Mouse (Mus musculus) 3T3-L1 (cell line): ENCODE data around the gene Fam76b.
"Not testable (repeated sequence)": the region's sequence is repeated elsewhere in the genome, so short reads cannot be mapped to it uniquely, and the experiment has no call there.

ENCODE experiments used
- DNase-seq: peaks from one replicate; pipeline ENCODE4 v3.0.0-alpha.2; 2015; ENCODE audit warnings: low read depth, low spot score

Gene Fam76b

GRCm38 (mm10) chr9:13827406-13828086 lies at the start of gene Fam76b:
Gene Fam76b, plus strand, starts transcription at chr9:13827716.
- peak; percentile 100 for DNase-seq

- DNase-seq = no peak
Measured at GRCm38 (mm10) chr9:13781985-13782384, 45.5 kb upstream of the Fam76b start.

- DNase-seq = not testable (repeated sequence)
Measured at GRCm38 (mm10) chr9:13790864-13791263, 36.7 kb upstream of the Fam76b start.

GRCm38 (mm10) chr9:13794302-13794701 lies 33.2 kb upstream of the Fam76b start:
- no peak for DNase-seq

- DNase-seq = no peak
Measured at GRCm38 (mm10) chr9:13794756-13795155, 32.8 kb upstream of the Fam76b start.

GRCm38 (mm10) chr9:13804480-13804879 lies 23.0 kb upstream of the Fam76b start:
- DNase-seq = no peak

- no peak for DNase-seq
Measured at GRCm38 (mm10) chr9:13806854-13807253, 20.7 kb upstream of the Fam76b start.

GRCm38 (mm10) chr9:13807657-13808056 lies 19.9 kb upstream of the Fam76b start:
- no peak for DNase-seq

GRCm38 (mm10) chr9:13809937-13810336 lies 17.6 kb upstream of the Fam76b start:
- DNase-seq = peak; percentile 53

GRCm38 (mm10) chr9:13818369-13818768 lies 9.1 kb upstream of the Fam76b start:
- DNase-seq = no peak

GRCm38 (mm10) chr9:13820774-13821173 lies 6.7 kb upstream of the Fam76b start:
- DNase-seq = no peak

- no peak for DNase-seq
Measured at GRCm38 (mm10) chr9:13825896-13826295, 1.6 kb upstream of the Fam76b start.

- peak; percentile 64 for DNase-seq
Measured at GRCm38 (mm10) chr9:13826391-13826805, 1.1 kb upstream of the Fam76b start.

GRCm38 (mm10) chr9:13826832-13827405 lies 597 bp upstream of the Fam76b start, which contains the start of gene Cep57:
Gene Cep57, minus strand, starts transcription at chr9:13827107.
- DNase-seq = peak; percentile 99

- DNase-seq = peak; percentile 73
Measured at GRCm38 (mm10) chr9:13828087-13828441, 548 bp downstream of the Fam76b start.

GRCm38 (mm10) chr9:13835256-13835655 lies 7.7 kb downstream of the Fam76b start:
- DNase-seq = no peak

- no peak for DNase-seq
Measured at GRCm38 (mm10) chr9:13836726-13837125, 9.2 kb downstream of the Fam76b start.

- DNase-seq = no peak
Measured at GRCm38 (mm10) chr9:13847591-13847990, 20.1 kb downstream of the Fam76b start.

- DNase-seq = peak; percentile 91
Measured at GRCm38 (mm10) chr9:13848481-13849480, 21.3 kb downstream of the Fam76b start.

- no peak for DNase-seq
Measured at GRCm38 (mm10) chr9:13853876-13854275, 26.4 kb downstream of the Fam76b start.

- DNase-seq = no peak
Measured at GRCm38 (mm10) chr9:13856247-13856646, 28.7 kb downstream of the Fam76b start.

- DNase-seq = no peak
Measured at GRCm38 (mm10) chr9:13856777-13857176, 29.3 kb downstream of the Fam76b start.
